Mouse (Mus musculus) bone marrow macrophage, adult 2 months (primary cell): ENCODE results near the gene Gins2.

Source experiments
- CTCF ChIP-seq: IDR thresholded peaks from 2 replicates; pipeline ENCODE4 v1.5.1; 2012; ENCODE audit warnings: low read depth, mild to moderate bottlenecking, low read length, moderate library complexity
- POLR2A ChIP-seq: IDR thresholded peaks from 2 replicates; pipeline ENCODE4 v1.6.1; 2012; ENCODE audit warnings: mild to moderate bottlenecking, low read depth, low read length, borderline replicate concordance

- TF ChIP-seq POLR2A (no peak), CTCF (no peak)
Measured at GRCm38 (mm10) chr8:120568164-120568798, 20.8 kb downstream of the Gins2 start.
